Mouse (Mus musculus): ENCODE results near the gene Gm11549. TPM values are rescaled to one million over a fixed set of nuclear protein-coding genes. Genes with fewer than 3 reads are reported as not detected.

Gm11549 gene
- not detected for polyA plus RNA-seq (2017; shearing (Covaris generic))

GRCm38 (mm10) chr3:36521073-36522060, at the start of gene Gm11549:
Gm11549 (minus strand) TSS chr3:36521813.

GRCm38 (mm10) chr3:36552406-36553047, 30.9 kb upstream of the Gm11549 start, which contains the start of gene Exosc9:
Exosc9 (plus strand) TSS chr3:36552606.

GRCm38 (mm10) chr3:36475532-36476087, 46.0 kb downstream of the Gm11549 start, which contains the start of the genes Anxa5 and 1810062G17Rik:
Anxa5 (minus strand) TSS chr3:36475894.
1810062G17Rik (plus strand) TSS chr3:36475937.

Other genes with a start within 250 kb of the Gm11549 start
- 171 TPM for gene Anxa5, start 45.9 kb downstream of the Gm11549 start, polyA plus RNA-seq (2017; shearing (Covaris generic))
- gene 1810062G17Rik, start 45.9 kb downstream of the Gm11549 start, polyA plus RNA-seq (2017; shearing (Covaris generic)) = 0.91 TPM
- 36.2 TPM for gene Exosc9, start 30.8 kb upstream of the Gm11549 start, polyA plus RNA-seq (2017; shearing (Covaris generic))
- gene Ccna2, start 50.3 kb upstream of the Gm11549 start, polyA plus RNA-seq (2017; shearing (Covaris generic)) = 0.39 TPM
- 0.14 TPM for gene Bbs7, start 91.7 kb upstream of the Gm11549 start, polyA plus RNA-seq (2017; shearing (Covaris generic))
- gene Trpc3, start 168.4 kb upstream of the Gm11549 start, polyA plus RNA-seq (2017; shearing (Covaris generic)) = not detected